Mouse (Mus musculus): ENCODE data around the gene Spaca4. TPM values are rescaled to one million over a fixed set of nuclear protein-coding genes. Genes with fewer than 3 reads are reported as not detected.

Gene Spaca4
- polyA plus RNA-seq, 1 experiment from 2014 or later = not detected

DNA sequence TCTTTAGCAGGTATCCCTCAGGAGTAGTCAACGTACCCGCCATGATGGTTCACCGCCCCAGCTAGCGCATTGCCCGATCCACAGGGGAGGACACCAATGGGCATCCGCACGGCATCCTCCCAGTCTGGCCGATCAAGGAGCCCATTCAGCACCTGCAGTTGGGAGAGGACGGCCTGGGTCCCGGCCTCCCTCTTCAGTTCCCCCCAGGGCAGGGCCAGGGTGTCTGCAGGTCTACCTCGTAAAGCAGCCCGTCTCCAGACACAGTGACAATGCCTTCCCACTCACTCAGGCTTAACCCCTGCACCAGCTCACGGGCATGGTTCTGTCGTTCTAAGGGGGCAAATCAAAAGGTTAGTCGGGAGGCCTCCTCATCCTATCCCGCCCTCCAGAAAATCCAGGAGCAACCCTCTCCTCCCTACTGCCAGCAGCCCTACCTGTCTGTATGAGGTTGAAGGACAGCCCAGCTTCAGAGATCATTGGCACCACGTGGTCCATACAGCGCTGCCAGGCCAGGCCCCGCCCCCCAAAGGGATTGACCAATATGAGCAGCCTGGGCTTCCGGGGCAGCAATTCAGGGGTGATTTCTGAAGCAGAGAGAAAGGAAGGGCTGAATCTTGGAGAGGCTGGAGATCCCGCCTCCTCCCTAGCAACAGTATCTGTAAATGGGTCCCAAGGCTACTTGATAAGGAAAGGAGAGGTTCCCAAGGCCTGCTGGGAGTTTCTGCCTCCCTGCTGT is 13.4 kb downstream of the Spaca4 start:
- Histone ChIP-seq H3K4me1 (ENCODE audit: insufficient read depth, low read depth, low read length) (peaks cover 27% of the 10 kb centered on the region), H3K9ac (replicated peaks; ENCODE audit: low read depth) (no peak overlapping the region), H3K4me3 (ENCODE audit: low read depth, low read length) (no peak overlapping the region), H3K4me2 (replicated peaks; ENCODE audit: low read depth, low read length) (no peak overlapping the region), H3K27me3 (replicated peaks; ENCODE audit: insufficient read depth, low read length) (no peaks in the 10 kb centered on the region), H3K36me3 (ENCODE audit: insufficient read depth, low read length) (peaks cover 17% of the 10 kb centered on the region), H3K9me3 (ENCODE audit: low read length) (no peaks in the 10 kb centered on the region), H3K27ac (ENCODE audit: low read length) (no peak overlapping the region)
- TF ChIP-seq EP300 (IDR thresholded peaks at IDR 0.05) (no peak), CTCF (IDR thresholded peaks at IDR 0.05) (no peak)
- 88% methylated on average over 21 of the region's 21 CpGs for WGBS
- DNase-seq (ENCODE audit: low spot score) (peak; percentile 81), ATAC-seq (peak; percentile 6)

DNA sequence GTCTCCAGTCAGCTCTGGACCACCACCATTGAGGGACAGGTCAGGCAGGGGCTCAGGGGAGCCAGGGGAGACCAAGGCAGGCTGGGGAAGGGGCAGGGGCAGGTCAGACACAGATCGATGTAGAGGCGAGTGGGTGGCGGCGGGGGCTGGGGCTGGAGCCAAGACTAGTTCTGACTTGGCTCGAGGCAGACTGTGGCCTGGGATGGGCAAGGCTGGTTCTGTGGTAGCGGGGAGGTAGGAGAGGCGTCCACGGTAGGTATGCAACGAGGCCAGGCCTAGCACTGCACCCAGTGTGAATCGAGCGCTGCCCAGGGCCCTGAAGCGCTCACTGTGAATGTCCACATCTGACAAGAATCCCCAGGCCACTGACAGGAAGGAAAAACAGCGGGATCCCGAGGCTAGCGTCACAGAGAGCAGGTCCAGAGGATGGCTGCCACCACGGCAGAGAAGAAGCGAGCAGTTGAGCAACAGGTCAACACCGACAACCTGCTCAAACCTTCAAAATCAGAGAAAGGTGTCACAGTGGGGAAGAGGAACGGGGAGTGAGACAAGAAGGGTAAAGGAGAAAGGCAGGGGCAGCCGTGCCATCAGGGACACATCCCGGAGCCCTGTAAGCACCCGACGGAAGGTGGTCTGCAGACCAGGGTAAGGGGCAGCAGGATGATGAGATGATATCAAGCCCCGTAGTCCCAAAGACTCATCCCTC is 14.1 kb downstream of the Spaca4 start:
- TF ChIP-seq EP300 (IDR thresholded peaks at IDR 0.05) (no peak), CTCF (IDR thresholded peaks at IDR 0.05) (no peak)
- Histone ChIP-seq H3K9me3 (ENCODE audit: low read length) (no peaks in the 10 kb centered on the region), H3K4me1 (ENCODE audit: insufficient read depth, low read depth, low read length) (peaks cover 25% of the 10 kb centered on the region), H3K36me3 (ENCODE audit: insufficient read depth, low read length) (peaks cover 17% of the 10 kb centered on the region), H3K27me3 (replicated peaks; ENCODE audit: insufficient read depth, low read length) (no peaks in the 10 kb centered on the region), H3K27ac (ENCODE audit: low read length) (no peak overlapping the region), H3K4me3 (ENCODE audit: low read depth, low read length) (no peak overlapping the region), H3K9ac (replicated peaks; ENCODE audit: low read depth) (no peak overlapping the region), H3K4me2 (replicated peaks; ENCODE audit: low read depth, low read length) (no peak overlapping the region)
- DNase-seq (ENCODE audit: low spot score) (no peak), ATAC-seq (no peak)
- 87% methylated on average over 24 of the region's 24 CpGs for WGBS

- Histone ChIP-seq H3K9ac (replicated peaks; ENCODE audit: low read depth) (no peak overlapping the region), H3K4me2 (replicated peaks; ENCODE audit: low read depth, low read length) (no peak overlapping the region), H3K4me1 (ENCODE audit: insufficient read depth, low read depth, low read length) (peaks cover 25% of the 10 kb centered on the region), H3K4me3 (ENCODE audit: low read depth, low read length) (no peak overlapping the region), H3K9me3 (ENCODE audit: low read length) (no peaks in the 10 kb centered on the region), H3K27me3 (replicated peaks; ENCODE audit: insufficient read depth, low read length) (no peaks in the 10 kb centered on the region), H3K27ac (ENCODE audit: low read length) (no peak overlapping the region), H3K36me3 (ENCODE audit: insufficient read depth, low read length) (peaks cover 17% of the 10 kb centered on the region)
- WGBS = 92% methylated on average over 20 of the region's 20 CpGs
- DNase-seq (ENCODE audit: low spot score) (no peak), ATAC-seq (no peak)
- TF ChIP-seq CTCF (IDR thresholded peaks at IDR 0.05) (no peak), EP300 (IDR thresholded peaks at IDR 0.05) (no peak)
These were observed 15.0 kb downstream of the Spaca4 start for GRCm38 (mm10) chr7:45710477-45711191.

- Histone ChIP-seq H3K36me3 (ENCODE audit: insufficient read depth, low read length) (peaks cover 17% of the 10 kb centered on the region), H3K9me3 (ENCODE audit: low read length) (no peaks in the 10 kb centered on the region), H3K27me3 (replicated peaks; ENCODE audit: insufficient read depth, low read length) (no peaks in the 10 kb centered on the region), H3K4me2 (replicated peaks; ENCODE audit: low read depth, low read length) (no peak overlapping the region), H3K27ac (ENCODE audit: low read length) (no peak overlapping the region), H3K9ac (replicated peaks; ENCODE audit: low read depth) (no peak overlapping the region), H3K4me3 (ENCODE audit: low read depth, low read length) (no peak overlapping the region), H3K4me1 (ENCODE audit: insufficient read depth, low read depth, low read length) (peaks cover 26% of the 10 kb centered on the region)
- ATAC-seq (no peak), DNase-seq (ENCODE audit: low spot score) (no peak)
- 63% methylated on average over 14 of the region's 14 CpGs for WGBS
- TF ChIP-seq EP300 (IDR thresholded peaks at IDR 0.05) (no peak), CTCF (IDR thresholded peaks at IDR 0.05) (no peak)
These were observed 15.8 kb downstream of the Spaca4 start for GRCm38 (mm10) chr7:45709677-45710355.

DNA sequence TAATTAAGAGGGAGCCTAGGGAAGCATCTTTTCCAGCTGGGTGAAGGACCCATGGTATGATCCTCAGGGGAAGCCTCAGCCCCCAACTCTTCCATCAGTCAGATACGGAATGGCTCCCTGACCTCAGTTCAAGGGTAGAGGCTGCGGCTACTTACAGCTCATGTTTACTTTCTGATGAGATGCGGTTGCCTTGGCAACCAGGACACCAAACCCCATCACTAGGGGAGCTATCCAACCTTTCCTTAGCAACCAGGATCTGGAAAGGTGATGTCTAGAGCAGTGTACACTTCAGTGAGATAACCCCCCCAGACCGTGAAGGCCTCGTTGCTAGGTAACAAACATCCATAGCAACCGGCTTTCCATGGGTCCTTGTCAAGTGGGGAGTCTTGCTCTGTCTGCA is 16.6 kb downstream of the Spaca4 start:
- TF ChIP-seq CTCF (IDR thresholded peaks at IDR 0.05) (no peak), EP300 (IDR thresholded peaks at IDR 0.05) (no peak)
- no peak overlapping the region for H3K4me2 ChIP-seq (replicated peaks; ENCODE audit: low read depth, low read length)
- no peak for ATAC-seq
- H3K36me3 ChIP-seq (ENCODE audit: insufficient read depth, low read length) = peaks cover 17% of the 10 kb centered on the region
- H3K9ac ChIP-seq (replicated peaks; ENCODE audit: low read depth) = no peak overlapping the region
- 29% methylated on average over 6 of the region's 6 CpGs for WGBS
- no peaks in the 10 kb centered on the region for H3K27me3 ChIP-seq (replicated peaks; ENCODE audit: insufficient read depth, low read length)
- no peaks in the 10 kb centered on the region for H3K9me3 ChIP-seq (ENCODE audit: low read length)
- DNase-seq (ENCODE audit: low spot score) = no peak
- no peak overlapping the region for H3K27ac ChIP-seq (ENCODE audit: low read length)
- peaks cover 28% of the 10 kb centered on the region for H3K4me1 ChIP-seq (ENCODE audit: insufficient read depth, low read depth, low read length)
- no peak overlapping the region for H3K4me3 ChIP-seq (ENCODE audit: low read depth, low read length)

Measured in lung, postnatal 0 days (tissue).